Mouse (Mus musculus) embryonic fibroblast, embryonic 13.5 days (primary cell): ENCODE data around the gene Sgpp1. TPM values are rescaled to one million over a fixed set of nuclear protein-coding genes. Genes with fewer than 3 reads are reported as not detected.

Experiments used
- H3K27ac ChIP-seq: 2 replicates; pipeline ENCODE4 v1.5.1; 2012; ENCODE audit warnings: low read length, control low read depth, inconsistent platforms; ENCODE audit not compliant: insufficient read depth
- H3K4me1 ChIP-seq: 2 replicates; pipeline ENCODE4 v1.6.1; 2011; ENCODE audit warnings: low read length; ENCODE audit not compliant: control insufficient read depth, insufficient read depth
- H3K4me3 ChIP-seq: 2 replicates; pipeline ENCODE4 v1.5.1; 2011; ENCODE audit warnings: mild to moderate bottlenecking, control low read depth, low read length; ENCODE audit not compliant: insufficient read depth
- CTCF ChIP-seq: IDR thresholded peaks from 2 replicates; pipeline ENCODE4 v1.5.1; 2011; ENCODE audit warnings: mild to moderate bottlenecking, control low read depth, low read length, moderate library complexity, borderline replicate concordance; ENCODE audit not compliant: insufficient read depth
- POLR2A ChIP-seq: IDR thresholded peaks from 2 replicates; pipeline ENCODE4 v1.6.1; 2011; ENCODE audit warnings: low read depth, mild to moderate bottlenecking, control low read depth, low read length, moderate library complexity
- polyA plus RNA-seq: library from polyadenylated mRNA; stranded (reverse); fragments of >200 nt; gene quantifications from 2 replicates; pipeline ENCODE4 v1.2.4, GENCODE M21; 2011; ENCODE audit warnings: low read depth; ENCODE audit not compliant: missing spikeins, insufficient read length

The Sgpp1 gene
- polyA plus RNA-seq, 1 experiment: 27.9 TPM

GRCm38 (mm10) chr12:75670611-75671010 lies 64.9 kb downstream of the Sgpp1 start:
- Histone ChIP-seq H3K4me1 (0 out of 2 replicates have a peak, but pooled peaks cover 5% of the 10 kb centered on the region), H3K27ac (peak overlapping the region; percentile 83; the same call in 1 of the 2 replicates), H3K4me3 (peak overlapping the region; percentile 64)
- TF ChIP-seq POLR2A: no peak
- no peak for TF ChIP-seq CTCF

- Histone ChIP-seq H3K27ac (peak within 1 kb of the TSS; percentile 83), H3K4me3 (peak within 1 kb of the TSS; percentile 76), H3K4me1 (0 out of 2 replicates have a peak, but pooled peaks cover 5% of the 10 kb centered on the region)
- TF ChIP-seq CTCF: no peak
- TF ChIP-seq POLR2A: peak; percentile 90
Measured at GRCm38 (mm10) chr12:75669258-75670106, 66.0 kb downstream of the Sgpp1 start, which contains the start of gene Wdr89. Wdr89 (minus strand) TSS chr12:75669537.

GRCm38 (mm10) chr12:75668916-75669257 lies 66.6 kb downstream of the Sgpp1 start:
- Histone ChIP-seq H3K27ac (peak overlapping the region; percentile 27), H3K4me1 (0 out of 2 replicates have a peak, but pooled peaks cover 5% of the 10 kb centered on the region), H3K4me3 (peak overlapping the region; percentile 76)
- TF ChIP-seq POLR2A (no peak; the same call in 1 of the 2 replicates), CTCF (no peak)

GRCm38 (mm10) chr12:75668221-75668620 lies 67.3 kb downstream of the Sgpp1 start:
- H3K4me3 ChIP-seq: peak overlapping the region; percentile 76
- H3K27ac ChIP-seq: no peak overlapping the region
- TF ChIP-seq POLR2A (0 out of 2 replicates have a peak, but pooled peaks have one; percentile 13), CTCF (no peak)
- H3K4me1 ChIP-seq: 0 out of 2 replicates have a peak, but pooled peaks cover 5% of the 10 kb centered on the region

GRCm38 (mm10) chr12:75666939-75667338 lies 68.6 kb downstream of the Sgpp1 start:
- no peak overlapping the region for H3K4me3 ChIP-seq
- 0 out of 2 replicates have a peak, but pooled peaks cover 5% of the 10 kb centered on the region for H3K4me1 ChIP-seq
- TF ChIP-seq CTCF (no peak), POLR2A (no peak)
- no peak overlapping the region for H3K27ac ChIP-seq

DNA sequence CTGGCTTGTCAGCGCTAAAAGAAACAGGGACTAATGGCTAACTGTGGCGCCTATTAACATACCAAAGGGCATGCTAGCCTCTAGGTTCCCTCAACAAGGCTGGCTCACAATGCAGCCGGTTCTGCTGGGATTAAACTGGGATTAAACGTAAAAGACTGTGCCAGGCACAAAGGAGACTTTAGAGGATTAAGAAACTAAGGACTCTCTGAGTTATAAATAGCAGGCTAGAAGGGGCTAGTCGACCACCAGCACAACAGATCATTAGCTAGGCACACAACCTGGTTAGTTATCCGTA lies 71.1 kb downstream of the Sgpp1 start:
- H3K4me3 ChIP-seq: no peak overlapping the region
- H3K27ac ChIP-seq: no peak overlapping the region
- H3K4me1 ChIP-seq: peaks cover 7% of the 10 kb centered on the region
- TF ChIP-seq CTCF (no peak), POLR2A (no peak)

Other genes starting within 250 kb of the Sgpp1 start
- gene Ppp2r5e, start 139.5 kb downstream of the Sgpp1 start, polyA plus RNA-seq: 37.9 and 43.2 TPM in 2 replicates
- gene Wdr89, start 66.2 kb downstream of the Sgpp1 start, polyA plus RNA-seq: 25.5 and 32.7 TPM in 2 replicates
- 10.9 TPM in 2 replicates for gene Syne2, start 82.4 kb upstream of the Sgpp1 start, polyA plus RNA-seq